Mouse (Mus musculus) liver, embryonic 16.5 days (tissue): ENCODE measurements at regions not wholly inside any gene's neighbourhood (a gene's known extent, or its start where the extent isn't known, plus 50 kb on each side); places are given as distances from the start of the nearest gene placed in this dataset.

ENCODE experiments used
- ATAC-seq: fragments of 200-750 bp; cut with Nextera tagmentation; 2 replicates; pipeline ENCODE4 v1.8.0; 2017; ENCODE audit warnings: low read depth, mild to moderate bottlenecking, moderate number of reproducible peaks, moderate library complexity
- H3K27ac ChIP-seq: fragments of 300-500 bp; sonication (generic); 2 replicates; pipeline ENCODE4 v1.5.1; 2014; ENCODE audit warnings: mild to moderate bottlenecking, low read length
- H3K27me3 ChIP-seq: fragments of 300-500 bp; sonication (generic); 2 replicates; pipeline ENCODE4 v1.6.1; 2014; ENCODE audit warnings: low read depth, low read length, mixed read lengths; ENCODE audit not compliant: control insufficient read depth, insufficient read depth
- H3K36me3 ChIP-seq: fragments of 300-500 bp; sonication (generic); 2 replicates; pipeline ENCODE4 v1.6.1; 2014; ENCODE audit warnings: mild to moderate bottlenecking; ENCODE audit not compliant: control insufficient read depth, insufficient read depth
- H3K4me1 ChIP-seq: fragments of 300-500 bp; sonication (generic); 2 replicates; pipeline ENCODE4 v1.6.1; 2014; ENCODE audit warnings: low read depth, low read length, mixed read lengths; ENCODE audit not compliant: control insufficient read depth
- H3K4me2 ChIP-seq: fragments of 300-500 bp; sonication (generic); 2 replicates; pipeline ENCODE4 v1.6.1; 2014; ENCODE audit warnings: low read depth, low read length, mixed read lengths
- H3K4me3 ChIP-seq: fragments of 300-500 bp; sonication (generic); 2 replicates; pipeline ENCODE4 v1.5.1; 2014; ENCODE audit warnings: low read depth, mild to moderate bottlenecking, low read length
- H3K9ac ChIP-seq: fragments of 300-500 bp; sonication (generic); 2 replicates; pipeline ENCODE4 v1.6.1; 2014; ENCODE audit warnings: low read depth, low read length
- H3K9me3 ChIP-seq: fragments of 300-500 bp; sonication (generic); replicated peaks from 2 replicates; pipeline ENCODE4 v1.6.1; 2016; ENCODE audit warnings: low read length; ENCODE audit not compliant: control insufficient read depth
- WGBS: fragments of 180-500 bp; shearing (Covaris S2); extraction: QIAGEN DNeasy Blood & Tissue Kit; methylation state at CpG from one replicate; pipeline ENCODE4 v1.1.7; 2014; ENCODE audit not compliant: insufficient replicate concordance; 5-methylcytosine and 5-hydroxymethylcytosine counted together

GRCm38 (mm10) chr1:128695936-128696335 is 103.8 kb upstream of the Cxcr4 start:
- Histone ChIP-seq H3K36me3 (no peaks in the 10 kb centered on the region), H3K9me3 (no peaks in the 10 kb centered on the region), H3K4me1 (no peaks in the 10 kb centered on the region), H3K9ac (no peak overlapping the region), H3K4me3 (no peak overlapping the region), H3K27me3 (no peaks in the 10 kb centered on the region), H3K27ac (no peak overlapping the region), H3K4me2 (no peak overlapping the region)
- no peak for ATAC-seq
- 37% methylated on average over 2 of the region's 2 CpGs for WGBS

GRCm38 (mm10) chr1:128692799-128693198 is 100.7 kb upstream of the Cxcr4 start:
- Histone ChIP-seq H3K9me3 (no peaks in the 10 kb centered on the region), H3K4me2 (no peak overlapping the region), H3K27me3 (no peaks in the 10 kb centered on the region), H3K4me3 (no peak overlapping the region), H3K9ac (no peak overlapping the region), H3K27ac (no peak overlapping the region), H3K36me3 (no peaks in the 10 kb centered on the region), H3K4me1 (no peaks in the 10 kb centered on the region)
- no peak for ATAC-seq

GRCm38 (mm10) chr1:128692313-128692712 is 100.2 kb upstream of the Cxcr4 start:
- Histone ChIP-seq H3K9ac (no peak overlapping the region), H3K27ac (no peak overlapping the region), H3K4me1 (no peaks in the 10 kb centered on the region), H3K4me3 (no peak overlapping the region), H3K9me3 (no peaks in the 10 kb centered on the region), H3K4me2 (no peak overlapping the region), H3K36me3 (no peaks in the 10 kb centered on the region), H3K27me3 (no peaks in the 10 kb centered on the region)
- ATAC-seq, result no peak
- 52% methylated on average over 8 of the region's 8 CpGs for WGBS

- no peaks in the 10 kb centered on the region for H3K36me3 ChIP-seq
- H3K9ac ChIP-seq, result no peak overlapping the region
- H3K4me3 ChIP-seq, result no peak overlapping the region
- H3K27me3 ChIP-seq, result no peaks in the 10 kb centered on the region
- H3K4me2 ChIP-seq, result no peak overlapping the region
- ATAC-seq, result no peak
- WGBS, result 50% methylated on average over 9 of the region's 9 CpGs
- H3K27ac ChIP-seq, result no peak overlapping the region
- H3K4me1 ChIP-seq, result no peaks in the 10 kb centered on the region
- H3K9me3 ChIP-seq, result no peaks in the 10 kb centered on the region
Measured at GRCm38 (mm10) chr1:128687236-128687927, 95.3 kb upstream of the Cxcr4 start.

- Histone ChIP-seq H3K27me3 (no peaks in the 10 kb centered on the region), H3K9me3 (no peaks in the 10 kb centered on the region), H3K4me3 (no peak overlapping the region), H3K9ac (no peak overlapping the region), H3K36me3 (no peaks in the 10 kb centered on the region), H3K4me1 (no peaks in the 10 kb centered on the region), H3K4me2 (no peak overlapping the region), H3K27ac (no peak overlapping the region)
- 58% methylated on average over 8 of the region's 8 CpGs for WGBS
- ATAC-seq, result no peak
Measured at GRCm38 (mm10) chr1:128685467-128686137, 93.5 kb upstream of the Cxcr4 start.

- no peak for ATAC-seq
- H3K4me3 ChIP-seq, result no peak overlapping the region
- H3K9ac ChIP-seq, result no peak overlapping the region
- H3K36me3 ChIP-seq, result no peaks in the 10 kb centered on the region
- H3K27me3 ChIP-seq, result no peaks in the 10 kb centered on the region
- 64% methylated on average over 8 of the region's 8 CpGs for WGBS
- no peaks in the 10 kb centered on the region for H3K4me1 ChIP-seq
- no peak overlapping the region for H3K4me2 ChIP-seq
- H3K9me3 ChIP-seq, result no peaks in the 10 kb centered on the region
- H3K27ac ChIP-seq, result no peak overlapping the region
Measured at GRCm38 (mm10) chr1:128682942-128683341, 90.8 kb upstream of the Cxcr4 start.

GRCm38 (mm10) chr1:128681261-128681660 is 89.2 kb upstream of the Cxcr4 start:
- Histone ChIP-seq H3K36me3 (no peaks in the 10 kb centered on the region), H3K9me3 (no peaks in the 10 kb centered on the region), H3K27me3 (no peaks in the 10 kb centered on the region), H3K27ac (no peak overlapping the region), H3K4me2 (no peak overlapping the region), H3K4me1 (no peaks in the 10 kb centered on the region), H3K4me3 (no peak overlapping the region), H3K9ac (no peak overlapping the region)
- 21% methylated on average over 4 of the region's 4 CpGs for WGBS
- ATAC-seq, result no peak

- H3K27me3 ChIP-seq, result no peaks in the 10 kb centered on the region
- H3K4me2 ChIP-seq, result no peak overlapping the region
- H3K4me1 ChIP-seq, result no peaks in the 10 kb centered on the region
- H3K27ac ChIP-seq, result no peak overlapping the region
- no peaks in the 10 kb centered on the region for H3K36me3 ChIP-seq
- H3K9ac ChIP-seq, result no peak overlapping the region
- H3K9me3 ChIP-seq, result no peaks in the 10 kb centered on the region
- 52% methylated on average over 3 of the region's 3 CpGs for WGBS
- H3K4me3 ChIP-seq, result no peak overlapping the region
- no peak for ATAC-seq
Measured at GRCm38 (mm10) chr1:128680538-128680937, 88.4 kb upstream of the Cxcr4 start.

GRCm38 (mm10) chr1:128680012-128680411 is 87.9 kb upstream of the Cxcr4 start:
- Histone ChIP-seq H3K9me3 (no peaks in the 10 kb centered on the region), H3K36me3 (no peaks in the 10 kb centered on the region), H3K27ac (no peak overlapping the region), H3K4me1 (no peaks in the 10 kb centered on the region), H3K4me3 (no peak overlapping the region), H3K27me3 (no peaks in the 10 kb centered on the region), H3K4me2 (no peak overlapping the region), H3K9ac (no peak overlapping the region)
- WGBS, result 56% methylated on average over 5 of the region's 5 CpGs
- ATAC-seq, result no peak
